Mouse (Mus musculus) stomach, embryonic 15.5 days (tissue): Measurements from ENCODE around the gene Zfyve19. TPM values are rescaled to one million over a fixed set of nuclear protein-coding genes. Genes with fewer than 3 reads are reported as not detected.

Experiments
- ATAC-seq: fragments of 200-750 bp; cut with Nextera tagmentation; 2 replicates; pipeline ENCODE4 v1.8.0; 2017; ENCODE audit warnings: low read depth, moderate number of reproducible peaks, moderate TSS enrichment; ENCODE audit not compliant: insufficient read depth, low FRiP score
- H3K27ac ChIP-seq: fragments of 300-500 bp; sonication (generic); 2 replicates; pipeline ENCODE4 v1.5.1; 2015; ENCODE audit warnings: mild to moderate bottlenecking, inconsistent platforms
- H3K27me3 ChIP-seq: fragments of 300-500 bp; sonication (generic); replicated peaks from 2 replicates; pipeline ENCODE4 v1.6.1; 2015; ENCODE audit warnings: inconsistent platforms
- H3K36me3 ChIP-seq: fragments of 300-500 bp; sonication (generic); 2 replicates; pipeline ENCODE4 v1.6.1; 2015; ENCODE audit warnings: inconsistent platforms
- H3K4me1 ChIP-seq: fragments of 300-500 bp; sonication (generic); 2 replicates; pipeline ENCODE4 v1.6.1; 2015; ENCODE audit warnings: inconsistent platforms
- H3K4me2 ChIP-seq: fragments of 300-500 bp; sonication (generic); 2 replicates; pipeline ENCODE4 v1.6.1; 2015; ENCODE audit warnings: mild to moderate bottlenecking, inconsistent platforms
- H3K4me3 ChIP-seq: fragments of 300-500 bp; sonication (generic); replicated peaks from 2 replicates; pipeline ENCODE4 v1.5.1; 2015; ENCODE audit warnings: inconsistent platforms
- H3K9ac ChIP-seq: fragments of 300-500 bp; sonication (generic); 2 replicates; pipeline ENCODE4 v1.6.1; 2015; ENCODE audit warnings: inconsistent platforms
- H3K9me3 ChIP-seq: fragments of 300-500 bp; sonication (generic); 2 replicates; pipeline ENCODE4 v1.6.1; 2016; ENCODE audit warnings: inconsistent platforms
- WGBS: fragments of 180-500 bp; shearing (Covaris S2); methylation state at CpG from one replicate; pipeline ENCODE4 v1.1.7; 2015; 5-methylcytosine and 5-hydroxymethylcytosine counted together
- polyA plus RNA-seq: library from polyadenylated mRNA; unstranded; fragments of >200 nt; fragmentation: Nextera tagmentation; extraction: Ambion mirVana; gene quantifications from 2 replicates; pipeline ENCODE4 v1.2.1, GENCODE M21; 2015

The Zfyve19 gene
- polyA plus RNA-seq, 1 experiment from 2014 or later: 48.7 TPM

GRCm38 (mm10) chr2:119263813-119264212 is 55.4 kb downstream of the Zfyve19 start:
- peaks cover 5% of the 10 kb centered on the region; the same call in 1 of the 2 replicates for H3K4me1 ChIP-seq

More at GRCm38 (mm10) chr2:119263813-119264212, 55.4 kb downstream of the Zfyve19 start:
- H3K9ac ChIP-seq: no peak overlapping the region
- H3K27ac ChIP-seq: peak overlapping the region; percentile 60; the same call in 1 of the 2 replicates
- H3K9me3 ChIP-seq: no peaks in the 10 kb centered on the region
- H3K36me3 ChIP-seq: no peaks in the 10 kb centered on the region
- H3K4me2 ChIP-seq: no peak overlapping the region
- H3K4me3 ChIP-seq: no peak overlapping the region
- no peaks in the 10 kb centered on the region for H3K27me3 ChIP-seq
- no peak for ATAC-seq
- 52% methylated on average over 5 of the region's 5 CpGs for WGBS

Other genes starting within 250 kb of the Zfyve19 start
- gene Ccdc32, start 179.2 kb upstream of the Zfyve19 start, polyA plus RNA-seq: 22.3 and 24.7 TPM in 2 replicates
- 3.9 and 4.1 TPM in 2 replicates for gene Rpusd2, start 173.8 kb upstream of the Zfyve19 start, polyA plus RNA-seq
- 52.2 and 57.6 TPM in 2 replicates for gene Knl1, start 161.5 kb upstream of the Zfyve19 start, polyA plus RNA-seq
- gene Rad51, start 95.8 kb upstream of the Zfyve19 start, polyA plus RNA-seq: 42.1 and 49.5 TPM in 2 replicates
- 36.6 and 40.5 TPM in 2 replicates for gene Rmdn3, start 51.6 kb upstream of the Zfyve19 start, polyA plus RNA-seq
- gene Gchfr, start 40.8 kb upstream of the Zfyve19 start, polyA plus RNA-seq: 9.2 and 16.4 TPM in 2 replicates
- gene Gm14137, start 34.1 kb upstream of the Zfyve19 start, polyA plus RNA-seq: 0.90 and 1.1 TPM in 2 replicates
- 18.5 and 19.4 TPM in 2 replicates for gene Dnajc17, start 178 bp downstream of the Zfyve19 start, polyA plus RNA-seq
- 3.0 and 4.4 TPM in 2 replicates for gene Ppp1r14d, start 21.3 kb downstream of the Zfyve19 start, polyA plus RNA-seq
- 74.8 and 80.2 TPM in 2 replicates for gene Spint1, start 28.7 kb downstream of the Zfyve19 start, polyA plus RNA-seq
- gene Rhov, start 62.7 kb downstream of the Zfyve19 start, polyA plus RNA-seq: 27.1 and 28.4 TPM in 2 replicates
- gene Vps18, start 80.1 kb downstream of the Zfyve19 start, polyA plus RNA-seq: 16.4 and 18.0 TPM in 2 replicates
- gene Dll4, start 117.2 kb downstream of the Zfyve19 start, polyA plus RNA-seq: 7.0 and 8.7 TPM in 2 replicates
- 1.6 TPM in 2 replicates for gene Chac1, start 142.6 kb downstream of the Zfyve19 start, polyA plus RNA-seq